Mouse (Mus musculus) stomach, postnatal 0 days (tissue): ENCODE measurements around the gene Gas7.

Experiments
- CTCF ChIP-seq: IDR thresholded peaks from 2 replicates; pipeline ENCODE4 v1.5.1; 2016; ENCODE audit warnings: antibody characterized with exemption, low read depth, mild to moderate bottlenecking, moderate library complexity
- EP300 ChIP-seq: optimal IDR thresholded peaks from 2 replicates; pipeline ENCODE3; 2016; ENCODE audit warnings: antibody characterized with exemption

DNA sequence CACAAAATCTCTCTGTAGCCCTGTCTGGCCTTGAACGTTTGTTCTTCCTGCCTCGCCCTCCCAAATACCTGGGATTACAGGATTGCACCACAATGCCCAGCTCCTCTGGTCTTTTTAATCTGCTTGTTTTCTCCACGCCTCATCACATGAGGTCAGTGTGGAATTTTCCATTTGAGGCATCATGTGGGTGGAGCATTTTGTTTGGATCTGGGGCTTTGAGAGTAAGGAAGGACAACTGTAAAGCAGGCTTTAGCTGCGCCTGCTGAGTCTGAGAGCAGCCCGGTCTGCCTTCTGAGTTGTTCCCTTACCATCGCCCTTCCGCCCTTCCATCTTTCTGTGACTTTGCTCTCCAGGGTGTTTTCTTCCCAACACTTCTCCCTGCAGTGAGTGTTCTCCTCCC, 13.6 kb downstream of the Gas7 start:
- TF ChIP-seq CTCF, result no peak
- no peak for TF ChIP-seq EP300
